Mouse (Mus musculus) heart, postnatal 0 days (tissue): Measurements from ENCODE around the gene Itga11.

Source experiments
- CTCF ChIP-seq: IDR thresholded peaks from 2 replicates; pipeline ENCODE4 v1.5.1; 2016; ENCODE audit warnings: antibody characterized with exemption, control low read depth, low read depth
- EP300 ChIP-seq: IDR thresholded peaks from 2 replicates; pipeline ENCODE4 v1.6.1; 2016; ENCODE audit warnings: antibody characterized with exemption, low read depth

DNA sequence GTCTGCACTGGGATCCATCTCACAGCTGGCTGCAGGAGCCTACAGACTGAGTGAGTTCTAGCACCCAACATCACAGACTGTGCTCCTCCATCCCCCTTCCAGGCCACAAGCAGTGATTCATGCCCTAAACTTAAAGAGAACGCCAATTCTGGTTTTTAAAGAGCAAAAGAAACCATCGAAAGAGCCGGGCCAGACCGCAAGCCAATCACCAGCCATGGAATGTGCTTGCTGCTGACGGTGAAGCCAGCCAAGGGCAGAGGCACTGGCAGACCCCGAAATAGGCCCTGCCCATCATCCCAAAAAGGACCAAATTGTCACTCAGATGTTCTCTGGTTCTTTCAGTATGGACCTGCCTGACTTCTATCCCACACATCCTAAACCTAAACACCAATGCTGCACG, 6.7 kb downstream of the Itga11 start:
- no peak for TF ChIP-seq CTCF
- no peak for TF ChIP-seq EP300
